Mouse (Mus musculus) embryonic facial prominence, embryonic 11.5 days (tissue): ENCODE results near the gene Gm42372. TPM values are rescaled to one million over a fixed set of nuclear protein-coding genes. Genes with fewer than 3 reads are reported as not detected.
"Not testable (repeated sequence)": the region's sequence is repeated elsewhere in the genome, so short reads cannot be mapped to it uniquely, and the experiment has no call there.

ENCODE experiments used
- ATAC-seq: fragments of 200-750 bp; cut with Nextera tagmentation; replicated peaks from 2 replicates; pipeline ENCODE4 v1.8.0; 2017; ENCODE audit warnings: low read depth; ENCODE audit not compliant: insufficient number of reproducible peaks, low FRiP score, low TSS enrichment
- DNase-seq: peaks from one replicate; pipeline ENCODE4 v3.0.0-alpha.2; 2015; ENCODE audit warnings: low spot score
- H3K27ac ChIP-seq: fragments of 300-500 bp; sonication (generic); replicated peaks from 2 replicates; pipeline ENCODE4 v1.5.1; 2014; ENCODE audit warnings: mild to moderate bottlenecking, low read depth, low read length, control low read depth
- H3K27me3 ChIP-seq: fragments of 300-500 bp; sonication (generic); 2 replicates; pipeline ENCODE4 v1.6.1; 2014; ENCODE audit warnings: mild to moderate bottlenecking, low read length, moderate library complexity, mixed read lengths; ENCODE audit not compliant: control insufficient read depth, insufficient read depth
- H3K36me3 ChIP-seq: fragments of 300-500 bp; sonication (generic); replicated peaks from 2 replicates; pipeline ENCODE4 v1.6.1; 2014; ENCODE audit warnings: low read depth, mild to moderate bottlenecking, low read length, moderate library complexity, mixed read lengths; ENCODE audit not compliant: control insufficient read depth, insufficient read depth
- H3K4me1 ChIP-seq: fragments of 300-500 bp; sonication (generic); 2 replicates; pipeline ENCODE4 v1.6.1; 2014; ENCODE audit warnings: low read length, mixed read lengths; ENCODE audit not compliant: control insufficient read depth, insufficient read depth
- H3K4me2 ChIP-seq: fragments of 300-500 bp; sonication (generic); 2 replicates; pipeline ENCODE4 v1.6.1; 2014; ENCODE audit warnings: low read depth, mild to moderate bottlenecking, control low read depth, low read length, moderate library complexity
- H3K4me3 ChIP-seq: fragments of 300-500 bp; sonication (generic); 2 replicates; pipeline ENCODE4 v1.5.1; 2014; ENCODE audit warnings: low read depth, low read length, control low read depth
- H3K9ac ChIP-seq: fragments of 300-500 bp; sonication (generic); replicated peaks from 2 replicates; pipeline ENCODE4 v1.6.1; 2014; ENCODE audit warnings: mild to moderate bottlenecking, control low read depth, low read length
- H3K9me3 ChIP-seq: fragments of 300-500 bp; sonication (generic); replicated peaks from 2 replicates; pipeline ENCODE4 v1.6.1; 2016; ENCODE audit warnings: mild to moderate bottlenecking, low read length, inconsistent platforms, mixed read lengths; ENCODE audit not compliant: control insufficient read depth
- WGBS: fragments of 180-500 bp; shearing (Covaris S2); extraction: QIAGEN DNeasy Blood & Tissue Kit; methylation state at CpG from one replicate; pipeline ENCODE4 v1.1.7; 2014; 5-methylcytosine and 5-hydroxymethylcytosine counted together
- polyA plus RNA-seq: library from polyadenylated mRNA; unstranded; fragments of >200 nt; fragmentation: Nextera tagmentation; extraction: Ambion mirVana; gene quantifications from 2 replicates; pipeline ENCODE4 v1.2.1, GENCODE M21; 2014

Gene Gm42372
- polyA plus RNA-seq, 1 experiment from 2014 or later, result 0.63 TPM

DNA sequence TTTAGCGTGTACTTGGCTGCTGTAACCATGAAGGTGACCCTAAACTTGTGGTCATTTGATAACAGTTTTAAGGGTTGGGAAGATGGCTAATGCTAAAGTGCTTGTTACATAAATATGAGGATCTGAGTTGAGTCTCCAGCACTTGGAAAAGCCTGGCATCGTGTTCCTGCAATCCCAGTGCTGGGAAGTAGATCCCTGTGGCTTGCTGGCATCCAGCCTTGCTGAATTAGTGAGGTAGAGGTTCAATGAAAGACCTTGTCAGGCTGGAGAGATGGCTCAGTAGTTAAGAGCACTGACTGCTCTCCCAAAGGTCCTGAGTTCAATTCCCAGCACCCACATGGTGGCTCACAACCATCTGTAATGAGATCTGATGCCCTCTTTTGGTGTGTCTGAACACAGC, 29.1 kb upstream of the Gm42372 start:
- H3K4me1 ChIP-seq, DNase-seq, H3K27ac ChIP-seq, H3K36me3 ChIP-seq, H3K9me3 ChIP-seq, ATAC-seq, H3K4me2 ChIP-seq, H3K9ac ChIP-seq, H3K4me3 ChIP-seq: not testable (repeated sequence)
- WGBS, result 63% methylated on average over 2 of the region's 2 CpGs
- peaks cover 10% of the 10 kb centered on the region for H3K27me3 ChIP-seq

DNA sequence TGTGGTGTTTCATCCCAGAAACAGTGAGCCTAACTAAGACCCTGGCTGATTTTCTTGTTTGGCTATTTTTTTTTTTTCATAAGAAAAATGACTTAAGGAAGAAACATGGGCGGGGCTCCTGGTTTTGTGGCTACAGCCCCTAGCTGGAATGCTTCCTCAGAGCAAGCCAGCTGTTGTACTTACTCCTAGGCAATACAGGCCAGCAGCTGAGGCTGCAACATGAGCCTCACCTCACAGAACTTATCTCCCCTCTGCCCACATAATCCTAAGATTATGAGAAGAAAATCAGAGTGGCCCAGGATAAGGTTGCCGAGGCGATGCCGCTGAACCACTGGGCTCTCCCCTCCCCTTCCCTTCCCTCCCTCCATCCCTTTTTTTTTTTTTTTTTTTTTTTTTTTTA, 27.2 kb upstream of the Gm42372 start:
- Histone ChIP-seq H3K27ac (no peak overlapping the region), H3K9me3 (no peaks in the 10 kb centered on the region), H3K9ac (no peak overlapping the region), H3K4me1 (peaks cover 3% of the 10 kb centered on the region), H3K36me3 (no peaks in the 10 kb centered on the region), H3K27me3 (no peaks in the 10 kb centered on the region), H3K4me3 (no peak overlapping the region), H3K4me2 (no peak overlapping the region)
- ATAC-seq (no peak), DNase-seq (no peak)
- 75% methylated on average over 4 of the region's 4 CpGs for WGBS

DNA sequence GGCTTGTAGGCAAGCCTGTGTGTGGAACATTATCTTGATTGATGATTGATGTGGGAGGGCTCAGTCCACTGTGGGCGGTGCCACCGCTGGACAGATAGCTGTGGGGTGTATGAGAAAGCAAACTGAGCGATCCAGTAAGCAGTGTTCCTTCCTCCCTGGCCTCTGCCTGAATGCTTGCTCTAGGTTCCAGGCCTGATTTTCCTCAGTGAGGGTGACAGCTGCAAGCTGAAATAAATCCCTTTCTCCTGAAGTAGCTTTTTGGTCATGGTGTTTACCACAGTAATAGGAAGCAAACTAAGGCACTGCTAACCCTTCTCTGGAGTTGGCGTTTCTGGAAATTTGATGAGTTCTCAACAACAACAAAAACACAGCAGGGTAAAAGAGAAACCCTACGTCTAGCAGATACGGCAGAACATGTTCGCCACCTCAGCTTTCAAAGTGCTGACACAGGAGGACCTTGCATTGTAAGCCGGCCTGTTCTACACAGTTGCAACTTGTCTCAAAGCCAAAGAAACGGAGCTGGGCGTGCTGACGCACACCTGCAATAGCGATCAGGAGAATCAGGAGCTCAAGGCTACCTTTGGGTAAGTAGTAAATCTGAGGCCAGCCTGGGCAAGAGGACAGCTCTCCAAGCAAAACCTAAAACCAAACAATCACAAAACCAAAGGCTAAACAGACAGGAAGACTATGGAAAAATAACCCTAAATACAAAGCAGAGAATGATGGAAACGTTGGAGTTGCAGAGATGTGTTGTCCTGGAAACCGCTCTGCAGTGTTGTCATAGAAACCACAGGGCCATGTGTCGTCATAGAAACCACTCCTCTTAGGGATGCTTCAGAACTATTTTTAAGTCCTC, 26.2 kb upstream of the Gm42372 start:
- 69% methylated on average over 15 of the region's 15 CpGs for WGBS
- no peak for DNase-seq

DNA sequence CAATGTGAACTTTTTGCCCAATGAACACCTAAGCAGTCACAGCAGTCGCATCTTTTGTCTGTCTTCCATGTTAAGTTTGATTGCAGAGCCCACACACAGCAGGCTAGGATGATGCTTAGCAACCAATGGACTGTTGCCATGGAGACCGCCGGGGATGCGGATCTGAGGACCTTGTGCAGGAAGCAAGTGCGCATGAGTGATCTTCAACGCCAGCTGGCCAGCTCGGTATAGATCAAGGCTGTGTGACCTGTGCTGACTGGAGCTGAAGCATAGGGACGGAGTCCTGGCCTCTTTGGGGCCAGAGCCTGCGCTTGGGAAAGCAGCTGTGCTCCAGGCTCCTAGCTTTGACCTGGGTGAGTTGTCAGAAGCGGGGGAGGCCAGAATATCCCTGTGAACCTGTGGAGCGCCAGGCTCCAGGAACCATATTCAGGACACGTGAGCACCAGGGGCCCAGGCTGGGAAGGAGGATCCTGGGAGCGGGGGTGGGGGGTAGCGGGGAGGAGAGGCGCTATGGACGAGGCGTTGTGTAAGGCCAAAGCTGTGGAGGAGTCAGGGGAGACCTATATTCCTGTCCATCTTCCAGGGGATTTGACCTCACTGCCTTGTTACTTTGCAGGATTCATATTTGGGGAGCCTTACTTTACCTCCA, 23.2 kb upstream of the Gm42372 start, which contains the start of gene Pnmal1:
Gene Pnmal1 (plus strand): TSS at position 141 of the 649 bp plus-strand sequence.
- H3K27ac ChIP-seq, result no peak within 1 kb of the TSS; the same call in 1 of the 2 replicates
- peak within 1 kb of the TSS; percentile 36 for H3K4me2 ChIP-seq
- H3K4me1 ChIP-seq, result peaks cover 3% of the 10 kb centered on the region
- ATAC-seq (peak; percentile 92), DNase-seq (peak; percentile 90)
- no peak within 1 kb of the TSS for H3K4me3 ChIP-seq
- H3K27me3 ChIP-seq, result no peaks in the 10 kb centered on the region
- WGBS, result 20% methylated on average over 17 of the region's 17 CpGs
- H3K9me3 ChIP-seq, result no peaks in the 10 kb centered on the region
- H3K36me3 ChIP-seq, result no peaks in the 10 kb centered on the region; the same call in 1 of the 2 replicates
- peak within 1 kb of the TSS; percentile 28; the same call in 1 of the 2 replicates for H3K9ac ChIP-seq

More for the DNA sequence above, 26.2 kb upstream of the Gm42372 start:
- no peaks in the 10 kb centered on the region; the same call in 1 of the 2 replicates for H3K36me3 ChIP-seq
- no peaks in the 10 kb centered on the region for H3K27me3 ChIP-seq
- peaks cover 3% of the 10 kb centered on the region for H3K4me1 ChIP-seq
- ATAC-seq, result no peak
- no peak overlapping the region for H3K4me3 ChIP-seq
- no peak overlapping the region for H3K9ac ChIP-seq
- no peak overlapping the region for H3K27ac ChIP-seq
- no peaks in the 10 kb centered on the region for H3K9me3 ChIP-seq
- H3K4me2 ChIP-seq, result no peak overlapping the region

DNA sequence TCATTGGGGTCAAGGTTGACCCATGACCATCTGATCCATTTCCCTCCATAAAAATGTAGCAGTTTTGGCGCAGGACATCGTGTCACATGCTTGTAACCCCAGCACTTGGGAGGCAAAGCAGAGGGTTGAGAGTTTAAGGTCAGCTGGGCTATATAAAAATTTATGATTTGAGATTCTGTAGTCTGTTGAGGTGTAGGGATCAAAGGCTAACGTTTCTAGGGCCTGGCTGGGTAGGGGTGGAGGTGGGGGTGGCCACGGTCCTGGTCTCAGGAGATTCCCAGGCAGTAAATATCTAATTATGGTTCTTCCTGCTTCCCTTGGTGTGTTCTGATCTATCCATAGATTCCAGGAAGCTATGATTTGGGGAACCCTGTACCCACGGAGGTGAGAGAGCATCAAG, 21.2 kb upstream of the Gm42372 start:
- Histone ChIP-seq H3K27ac (no peak overlapping the region), H3K27me3 (no peaks in the 10 kb centered on the region)

DNA sequence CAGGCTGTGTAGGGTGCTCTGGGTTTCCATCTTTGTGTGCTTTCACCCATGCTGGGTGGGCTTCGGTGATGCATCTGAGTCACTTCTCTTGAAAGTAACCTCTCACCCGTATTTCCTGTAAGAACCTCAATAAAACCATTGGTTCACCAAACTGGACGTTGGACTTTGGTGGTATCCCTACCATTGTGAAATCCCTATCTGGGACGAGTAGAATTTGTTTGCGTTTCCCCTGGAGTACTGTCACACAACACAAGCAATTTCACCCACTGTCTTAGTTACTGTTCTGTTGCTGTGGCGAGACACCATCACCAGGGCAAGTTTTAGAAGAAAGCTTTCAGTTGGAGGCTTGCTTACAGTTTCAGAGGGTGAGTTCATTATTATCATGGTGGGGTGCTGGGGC, 14.5 kb upstream of the Gm42372 start:
- 84% methylated on average over 6 of the region's 6 CpGs for WGBS

More for the DNA sequence above, 21.2 kb upstream of the Gm42372 start:
- Histone ChIP-seq H3K36me3 (no peaks in the 10 kb centered on the region; the same call in 1 of the 2 replicates), H3K4me1 (peaks cover 3% of the 10 kb centered on the region), H3K9me3 (no peaks in the 10 kb centered on the region), H3K4me2 (no peak overlapping the region), H3K4me3 (no peak overlapping the region), H3K9ac (no peak overlapping the region)
- DNase-seq (no peak), ATAC-seq (no peak)
- WGBS, result 78% methylated on average over 5 of the region's 5 CpGs

DNA sequence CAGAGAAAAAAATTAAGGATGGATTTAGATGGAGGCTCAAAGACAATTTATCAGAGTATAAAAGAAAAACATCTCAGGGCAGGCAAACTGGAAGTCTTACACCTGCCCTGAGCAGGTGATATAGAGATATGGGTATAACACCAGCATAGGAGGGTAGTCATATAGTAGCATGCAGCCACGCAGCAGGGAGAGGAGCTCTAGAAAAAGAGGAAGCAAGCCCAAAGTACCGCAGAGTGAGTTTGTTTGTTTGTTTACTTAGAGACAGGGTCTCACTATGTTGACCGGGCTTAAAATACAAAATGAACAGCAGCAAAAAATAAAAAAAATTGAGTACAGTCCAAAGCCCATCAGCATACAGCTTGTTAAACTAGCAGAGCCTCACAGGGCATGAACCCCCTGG, 11.7 kb upstream of the Gm42372 start:
- no peaks in the 10 kb centered on the region for H3K9me3 ChIP-seq
- no peak for ATAC-seq
- 82% methylated on average over 3 of the region's 3 CpGs for WGBS
- H3K36me3 ChIP-seq, result no peaks in the 10 kb centered on the region
- H3K4me1 ChIP-seq, result no peaks in the 10 kb centered on the region
- no peak overlapping the region for H3K27ac ChIP-seq
- DNase-seq, result no peak
- no peaks in the 10 kb centered on the region for H3K27me3 ChIP-seq
- H3K4me2 ChIP-seq, result no peak overlapping the region
- no peak overlapping the region for H3K4me3 ChIP-seq
- no peak overlapping the region for H3K9ac ChIP-seq

More for the DNA sequence above, 14.5 kb upstream of the Gm42372 start:
- ATAC-seq (no peak), DNase-seq (no peak)
- Histone ChIP-seq H3K9ac (no peak overlapping the region), H3K27me3 (no peaks in the 10 kb centered on the region), H3K27ac (no peak overlapping the region), H3K4me1 (no peaks in the 10 kb centered on the region), H3K9me3 (no peaks in the 10 kb centered on the region), H3K4me2 (no peak overlapping the region), H3K36me3 (no peaks in the 10 kb centered on the region), H3K4me3 (no peak overlapping the region)

DNA sequence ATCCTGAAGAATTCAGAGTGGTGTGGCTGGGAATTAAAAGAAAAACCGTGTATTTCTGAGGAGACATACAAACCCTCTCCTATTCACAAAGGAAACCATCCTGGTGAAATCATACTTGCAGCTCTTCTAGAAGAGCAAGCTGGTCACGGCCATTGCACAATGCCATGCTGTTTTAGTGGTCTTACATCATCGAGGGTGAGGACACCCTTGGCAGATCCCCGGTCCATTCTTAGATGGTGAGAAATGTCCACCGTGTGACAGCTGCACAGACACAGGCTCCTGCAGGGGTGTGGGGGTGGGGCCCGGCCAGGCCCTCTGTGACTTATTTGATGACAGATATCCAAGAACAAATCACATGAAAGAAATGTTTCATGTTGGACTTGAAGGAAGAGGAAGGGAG, 8.9 kb upstream of the Gm42372 start:
- Histone ChIP-seq H3K27me3 (no peaks in the 10 kb centered on the region), H3K9ac (no peak overlapping the region), H3K27ac (no peak overlapping the region), H3K4me3 (no peak overlapping the region), H3K4me1 (no peaks in the 10 kb centered on the region), H3K4me2 (no peak overlapping the region), H3K36me3 (no peaks in the 10 kb centered on the region), H3K9me3 (no peaks in the 10 kb centered on the region)
- DNase-seq (no peak), ATAC-seq (no peak)
- 71% methylated on average over 6 of the region's 6 CpGs for WGBS
